Mouse (Mus musculus) liver, embryonic 14.5 days (tissue): ENCODE data around the gene Git2. TPM values are rescaled to one million over a fixed set of nuclear protein-coding genes. Genes with fewer than 3 reads are reported as not detected.

Experiments used
- ATAC-seq: fragments of 200-750 bp; cut with Nextera tagmentation; 2 replicates; pipeline ENCODE4 v1.8.0; 2017; ENCODE audit warnings: moderate number of reproducible peaks, mild to moderate bottlenecking, moderate library complexity; ENCODE audit not compliant: insufficient read depth
- DNase-seq, 3 experiments: peaks; one replicate each; pipeline ENCODE4 v3.0.0-alpha.2; 2012 to 2013; ENCODE audit warnings: low read depth in 3 of 3, low spot score in 3 of 3
- H3K27ac ChIP-seq: fragments of 300-500 bp; sonication (generic); 2 replicates; pipeline ENCODE4 v1.5.1; 2014; ENCODE audit warnings: moderate library complexity, mild to moderate bottlenecking, control low read depth, inconsistent platforms
- H3K27me3 ChIP-seq: fragments of 300-500 bp; sonication (generic); 2 replicates; pipeline ENCODE4 v1.6.1; 2014; ENCODE audit warnings: mild to moderate bottlenecking, low read length, moderate library complexity; ENCODE audit not compliant: control insufficient read depth, insufficient read depth
- H3K36me3 ChIP-seq: fragments of 300-500 bp; sonication (generic); replicated peaks from 2 replicates; pipeline ENCODE4 v1.6.1; 2014; ENCODE audit warnings: low read depth; ENCODE audit not compliant: control insufficient read depth, insufficient read depth
- H3K4me1 ChIP-seq, 2 experiments: fragments of 200-500 bp in 1 of 2; fragments of 300-500 bp in 1 of 2; sonication (generic) in 1 of 2; replicated peaks; 2 replicates each; pipeline ENCODE4 v1.6.1; 2012 to 2014; ENCODE audit warnings: antibody characterized with exemption in 1 of 2, inconsistent platforms in 1 of 2, low read length in 1 of 2; ENCODE audit not compliant: control insufficient read depth in 2 of 2, insufficient read depth in 2 of 2
- H3K4me2 ChIP-seq: fragments of 300-500 bp; sonication (generic); 2 replicates; pipeline ENCODE4 v1.6.1; 2014; ENCODE audit warnings: low read depth, mild to moderate bottlenecking, control low read depth, moderate library complexity
- H3K4me3 ChIP-seq, 2 experiments: fragments of 200-500 bp in 1 of 2; fragments of 300-500 bp in 1 of 2; sonication (generic) in 1 of 2; 2 replicates each; pipeline ENCODE4 v1.5.1; 2012 to 2014; ENCODE audit warnings: low read depth in 2 of 2, low read length in 2 of 2, mild to moderate bottlenecking in 2 of 2, control low read depth in 1 of 2, inconsistent platforms in 1 of 2, moderate library complexity in 1 of 2; ENCODE audit not compliant: insufficient read depth in 1 of 2
- H3K9ac ChIP-seq: fragments of 300-500 bp; sonication (generic); replicated peaks from 2 replicates; pipeline ENCODE4 v1.6.1; 2014; ENCODE audit warnings: mild to moderate bottlenecking, control low read depth, moderate library complexity
- H3K9me3 ChIP-seq: fragments of 300-500 bp; sonication (generic); 2 replicates; pipeline ENCODE4 v1.6.1; 2016; ENCODE audit warnings: low read length, mixed read lengths; ENCODE audit not compliant: control insufficient read depth
- CTCF ChIP-seq: IDR thresholded peaks from 2 replicates; pipeline ENCODE4 v1.5.1; 2016; ENCODE audit warnings: antibody characterized with exemption, low read depth, control low read depth
- EP300 ChIP-seq: IDR thresholded peaks from 2 replicates; pipeline ENCODE4 v1.6.1; 2016; ENCODE audit warnings: antibody characterized with exemption, low read depth
- WGBS: fragments of 180-500 bp; shearing (Covaris S2); extraction: QIAGEN DNeasy Blood & Tissue Kit; methylation state at CpG from one replicate; pipeline ENCODE4 v1.1.7; 2014; ENCODE audit not compliant: insufficient replicate concordance; 5-methylcytosine and 5-hydroxymethylcytosine counted together
- polyA plus RNA-seq, 2 experiments: library from polyadenylated mRNA; depleted of rRNA in 1 of 2; stranded (reverse) in 1 of 2; unstranded in 1 of 2; fragments of >200 nt; fragmentation: Nextera tagmentation in 1 of 2; extraction: Ambion mirVana in 1 of 2; gene quantifications; 2 replicates each; pipeline versions ENCODE4 v1.2.1 to v1.2.3; 2012 to 2014

Git2 gene
- polyA plus RNA-seq (2012; rRNA removed) (12.7 and 13.7 TPM in 2 replicates), polyA plus RNA-seq (2014; fragmentation: Nextera tagmentation; extraction: Ambion mirVana) (12.1 and 12.7 TPM in 2 replicates)

- peak within 1 kb of the TSS; percentile 97 for H3K9ac ChIP-seq
- no peaks in the 10 kb centered on the region for H3K9me3 ChIP-seq
- WGBS = under 1% methylated on average over 58 of the region's 63 CpGs
- peaks cover 20 to 38% of the 10 kb centered on the region in 2 experiments for H3K4me1 ChIP-seq
- ATAC-seq (no peak), DNase-seq (peak in 1 of 3 experiments; percentile 32)
- H3K27ac ChIP-seq = peak within 1 kb of the TSS; percentile 67
- TF ChIP-seq CTCF (no peak), EP300 (no peak)
- H3K36me3 ChIP-seq = no peaks in the 10 kb centered on the region; the same call in 1 of the 2 replicates
- peak within 1 kb of the TSS; percentile 91 to 100 for H3K4me3 ChIP-seq
- peak within 1 kb of the TSS; percentile 95 for H3K4me2 ChIP-seq
- H3K27me3 ChIP-seq = no peaks in the 10 kb centered on the region
Observed at GRCm38 (mm10) chr5:114775056-114775979, at the start of gene Git2. Gene Git2 (minus strand): TSS chr5:114775517.

GRCm38 (mm10) chr5:114824197-114824596, 48.9 kb upstream of the Git2 start:
- no peak overlapping the region for H3K27ac ChIP-seq
- ATAC-seq (0 out of 2 replicates have a peak, but pooled peaks have one; percentile 11), DNase-seq (peak in 1 of 3 experiments; percentile 61)
- no peaks in the 10 kb centered on the region for H3K36me3 ChIP-seq
- peak overlapping the region; percentile 40 for H3K4me3 ChIP-seq
- H3K9me3 ChIP-seq = no peaks in the 10 kb centered on the region
- H3K9ac ChIP-seq = no peak overlapping the region
- peaks cover 3 to 6% of the 10 kb centered on the region in 2 experiments; a peak in 3 of 4 replicates for H3K4me1 ChIP-seq
- peak overlapping the region; percentile 88 for H3K4me2 ChIP-seq
- TF ChIP-seq EP300 (no peak), CTCF (peak; percentile 94)
- no peaks in the 10 kb centered on the region; the same call in 1 of the 2 replicates for H3K27me3 ChIP-seq
- 5% methylated on average over 9 of the region's 9 CpGs for WGBS

- peaks cover 3 to 8% of the 10 kb centered on the region in 2 experiments; a peak in 3 of 4 replicates for H3K4me1 ChIP-seq
- WGBS = 8% methylated on average over 53 of the region's 53 CpGs
- no peak within 1 kb of the TSS for H3K27ac ChIP-seq
- H3K4me2 ChIP-seq = peak within 1 kb of the TSS; percentile 88
- H3K9me3 ChIP-seq = no peaks in the 10 kb centered on the region
- no peaks in the 10 kb centered on the region for H3K36me3 ChIP-seq
- DNase-seq (peak in 1 of 3 experiments; percentile 47), ATAC-seq (peak; percentile 58)
- peak within 1 kb of the TSS; percentile 61 for H3K9ac ChIP-seq
- TF ChIP-seq CTCF (0 out of 2 replicates have a peak, but pooled peaks have one; percentile 11), EP300 (no peak)
- H3K27me3 ChIP-seq = no peaks in the 10 kb centered on the region; the same call in 1 of the 2 replicates
- peak within 1 kb of the TSS; percentile 81 for H3K4me3 ChIP-seq
Observed at GRCm38 (mm10) chr5:114822796-114823688, 47.7 kb upstream of the Git2 start, which contains the start of gene 1500011B03Rik. Gene 1500011B03Rik (minus strand): TSS chr5:114823468.

GRCm38 (mm10) chr5:114818124-114818523, 42.8 kb upstream of the Git2 start:
- H3K4me2 ChIP-seq = no peak overlapping the region
- no peaks in the 10 kb centered on the region for H3K9me3 ChIP-seq
- no peak overlapping the region for H3K9ac ChIP-seq
- H3K27ac ChIP-seq = no peak overlapping the region
- H3K27me3 ChIP-seq = no peaks in the 10 kb centered on the region; the same call in 1 of the 2 replicates
- no peak overlapping the region for H3K4me3 ChIP-seq
- no peaks in the 10 kb centered on the region for H3K36me3 ChIP-seq
- 54% methylated on average over 11 of the region's 11 CpGs for WGBS
- DNase-seq = no peak
- no peak for ATAC-seq
- peaks cover 0 to 2% of the 10 kb centered on the region in 2 experiments; a peak in 2 of 4 replicates for H3K4me1 ChIP-seq
- TF ChIP-seq CTCF (no peak), EP300 (no peak)
